Mouse (Mus musculus) stomach, embryonic 16.5 days (tissue): ENCODE measurements around the gene Mrpl58. TPM values are rescaled to one million over a fixed set of nuclear protein-coding genes. Genes with fewer than 3 reads are reported as not detected.
A peak's percentile ranks its signal among the peaks of the same experiment; 100 is the strongest.
"Not testable (repeated sequence)": the region's sequence is repeated elsewhere in the genome, so short reads cannot be mapped to it uniquely, and the experiment has no call there.

Experiments
- ATAC-seq: fragments of 200-750 bp; cut with Nextera tagmentation; 2 replicates; pipeline ENCODE4 v1.8.0; 2017; ENCODE audit warnings: moderate number of reproducible peaks, moderate TSS enrichment; ENCODE audit not compliant: insufficient read depth, low FRiP score
- H3K27ac ChIP-seq: fragments of 300-500 bp; sonication (generic); 2 replicates; pipeline ENCODE4 v1.5.1; 2014; ENCODE audit warnings: low read length
- H3K27me3 ChIP-seq: fragments of 300-500 bp; sonication (generic); 2 replicates; pipeline ENCODE4 v1.6.1; 2014; ENCODE audit warnings: low read length, control low read depth, mixed read lengths; ENCODE audit not compliant: control insufficient read depth, insufficient read depth
- H3K36me3 ChIP-seq: fragments of 300-500 bp; sonication (generic); 2 replicates; pipeline ENCODE4 v1.6.1; 2014; ENCODE audit warnings: low read length; ENCODE audit not compliant: control insufficient read depth, insufficient read depth
- H3K4me1 ChIP-seq: fragments of 300-500 bp; sonication (generic); 2 replicates; pipeline ENCODE4 v1.6.1; 2014; ENCODE audit warnings: low read length, control low read depth, mixed read lengths; ENCODE audit not compliant: control insufficient read depth, insufficient read depth
- H3K4me2 ChIP-seq: fragments of 300-500 bp; sonication (generic); 2 replicates; pipeline ENCODE4 v1.6.1; 2014; ENCODE audit warnings: low read depth, low read length, mixed read lengths
- H3K4me3 ChIP-seq: fragments of 300-500 bp; sonication (generic); replicated peaks from 2 replicates; pipeline ENCODE4 v1.5.1; 2014; ENCODE audit warnings: mild to moderate bottlenecking, low read length
- H3K9ac ChIP-seq: fragments of 300-500 bp; sonication (generic); 2 replicates; pipeline ENCODE4 v1.6.1; 2014; ENCODE audit warnings: low read length
- H3K9me3 ChIP-seq: fragments of 300-500 bp; sonication (generic); replicated peaks from 2 replicates; pipeline ENCODE4 v1.6.1; 2016; ENCODE audit warnings: low read length, control low read depth; ENCODE audit not compliant: control insufficient read depth
- WGBS: fragments of 180-500 bp; shearing (Covaris S2); extraction: QIAGEN DNeasy Blood & Tissue Kit; methylation state at CpG from one replicate; pipeline ENCODE4 v1.1.7; 2014; 5-methylcytosine and 5-hydroxymethylcytosine counted together
- polyA plus RNA-seq: library from polyadenylated mRNA; unstranded; fragments of >200 nt; fragmentation: Nextera tagmentation; extraction: Ambion mirVana; gene quantifications from 2 replicates; pipeline ENCODE4 v1.2.1, GENCODE M21; 2015

Mrpl58 gene
- polyA plus RNA-seq, 1 experiment from 2014 or later = 160 TPM

GRCm38 (mm10) chr11:115446906-115447305 is 43.4 kb downstream of the Mrpl58 start:
- Histone ChIP-seq H3K4me3 (no peak overlapping the region), H3K9ac (peak overlapping the region; percentile 32), H3K9me3 (no peaks in the 10 kb centered on the region), H3K27ac (no peak overlapping the region), H3K36me3 (no peaks in the 10 kb centered on the region), H3K4me1 (no peaks in the 10 kb centered on the region; the same call in 1 of the 2 replicates), H3K4me2 (no peak overlapping the region), H3K27me3 (no peaks in the 10 kb centered on the region)
- WGBS = 40% methylated on average over 3 of the region's 3 CpGs
- no peak for ATAC-seq

GRCm38 (mm10) chr11:115447321-115447885 is 43.9 kb downstream of the Mrpl58 start:
- peak overlapping the region; percentile 14; the same call in 1 of the 2 replicates for H3K27ac ChIP-seq
- no peak for ATAC-seq

DNA sequence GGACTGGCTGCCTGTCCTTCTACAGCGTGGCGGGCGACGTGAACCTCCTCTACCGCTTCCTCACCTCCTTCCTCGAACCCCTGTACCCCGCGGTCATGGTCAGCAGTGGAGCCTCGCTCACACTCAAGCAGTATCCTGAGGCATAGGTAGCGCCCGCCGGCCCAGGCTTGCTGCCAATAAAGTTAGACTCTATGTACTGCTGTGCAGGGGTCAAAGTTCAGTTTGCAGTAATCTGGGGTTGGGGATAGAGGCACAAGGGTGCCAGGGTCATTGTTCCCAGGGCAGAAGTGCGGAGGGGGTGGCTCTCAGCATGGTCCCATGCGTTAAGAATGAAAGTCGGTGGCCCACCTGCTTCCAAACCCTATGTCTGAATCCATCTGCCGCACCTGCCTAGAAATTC is 44.5 kb downstream of the Mrpl58 start:
- 82% methylated on average over 16 of the region's 16 CpGs for WGBS
- Histone ChIP-seq H3K4me3 (no peak overlapping the region), H3K4me1 (no peaks in the 10 kb centered on the region; the same call in 1 of the 2 replicates), H3K27ac (peak overlapping the region; percentile 14; the same call in 1 of the 2 replicates), H3K4me2 (no peak overlapping the region), H3K9ac (no peak overlapping the region), H3K36me3 (no peaks in the 10 kb centered on the region), H3K27me3 (no peaks in the 10 kb centered on the region), H3K9me3 (no peaks in the 10 kb centered on the region)
- ATAC-seq = peak; percentile 27; the same call in 1 of the 2 replicates

More at GRCm38 (mm10) chr11:115447321-115447885, 43.9 kb downstream of the Mrpl58 start:
- WGBS = 76% methylated on average over 11 of the region's 11 CpGs
- no peak overlapping the region for H3K4me2 ChIP-seq
- no peak overlapping the region for H3K4me3 ChIP-seq
- no peaks in the 10 kb centered on the region; the same call in 1 of the 2 replicates for H3K4me1 ChIP-seq
- no peaks in the 10 kb centered on the region for H3K9me3 ChIP-seq
- no peak overlapping the region for H3K9ac ChIP-seq
- H3K27me3 ChIP-seq = no peaks in the 10 kb centered on the region
- H3K36me3 ChIP-seq = no peaks in the 10 kb centered on the region

DNA sequence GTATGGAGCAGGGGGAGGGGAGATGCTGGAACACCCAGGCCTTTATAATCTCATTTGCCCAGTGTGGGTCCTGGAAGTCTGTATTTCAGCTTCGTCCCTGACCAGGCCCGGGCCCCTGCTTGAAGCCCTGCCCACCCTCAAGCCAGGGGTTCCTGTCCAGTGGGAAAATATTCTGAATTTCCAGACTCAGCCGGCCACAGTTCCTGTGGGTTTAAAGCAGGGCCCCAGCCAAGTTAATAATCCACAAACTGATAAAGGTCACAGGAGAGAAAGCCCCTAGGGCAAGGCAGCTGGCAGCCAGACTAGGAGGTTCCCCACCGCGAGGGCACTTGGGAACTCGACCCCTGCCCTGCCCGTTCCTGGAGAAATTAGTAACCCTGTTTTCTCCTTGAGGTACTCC is 45.4 kb downstream of the Mrpl58 start:
- Histone ChIP-seq H3K4me3 (no peak overlapping the region), H3K9me3 (no peaks in the 10 kb centered on the region), H3K27ac (no peak overlapping the region; the same call in 1 of the 2 replicates), H3K4me1 (no peaks in the 10 kb centered on the region; the same call in 1 of the 2 replicates), H3K4me2 (no peak overlapping the region), H3K27me3 (no peaks in the 10 kb centered on the region), H3K9ac (no peak overlapping the region), H3K36me3 (no peaks in the 10 kb centered on the region)
- ATAC-seq = no peak
- WGBS = 47% methylated on average over 7 of the region's 7 CpGs

GRCm38 (mm10) chr11:115450176-115450575 is 46.6 kb downstream of the Mrpl58 start:
- WGBS = 73% methylated on average over 7 of the region's 7 CpGs
- Histone ChIP-seq H3K27ac (no peak overlapping the region), H3K4me1 (no peaks in the 10 kb centered on the region; the same call in 1 of the 2 replicates), H3K4me3 (no peak overlapping the region), H3K9me3 (no peaks in the 10 kb centered on the region), H3K9ac (no peak overlapping the region), H3K27me3 (no peaks in the 10 kb centered on the region), H3K4me2 (no peak overlapping the region), H3K36me3 (no peaks in the 10 kb centered on the region)
- 0 out of 2 replicates have a peak, but pooled peaks have one; percentile 38 for ATAC-seq

GRCm38 (mm10) chr11:115451781-115452241 is 48.3 kb downstream of the Mrpl58 start:
- Histone ChIP-seq H3K9ac (no peak overlapping the region), H3K27me3 (no peaks in the 10 kb centered on the region), H3K4me3 (no peak overlapping the region), H3K4me1 (no peaks in the 10 kb centered on the region; the same call in 1 of the 2 replicates), H3K9me3 (no peaks in the 10 kb centered on the region), H3K4me2 (no peak overlapping the region), H3K27ac (no peak overlapping the region), H3K36me3 (no peaks in the 10 kb centered on the region)
- no peak for ATAC-seq
- WGBS = 79% methylated on average over 8 of the region's 8 CpGs

- Histone ChIP-seq H3K9ac (no peak overlapping the region), H3K4me2 (no peak overlapping the region), H3K36me3 (no peaks in the 10 kb centered on the region), H3K27me3 (no peaks in the 10 kb centered on the region), H3K4me3 (no peak overlapping the region), H3K9me3 (no peaks in the 10 kb centered on the region), H3K27ac (no peak overlapping the region), H3K4me1 (no peaks in the 10 kb centered on the region)
- WGBS = 80% methylated on average over 7 of the region's 7 CpGs
- ATAC-seq = no peak
Observed at GRCm38 (mm10) chr11:115452281-115452860, 48.8 kb downstream of the Mrpl58 start.

GRCm38 (mm10) chr11:115453306-115453705 is 49.8 kb downstream of the Mrpl58 start:
- WGBS = 63% methylated on average over 4 of the region's 4 CpGs

GRCm38 (mm10) chr11:115454822-115455221 is 51.3 kb downstream of the Mrpl58 start:
- H3K9ac ChIP-seq, H3K4me3 ChIP-seq, H3K4me1 ChIP-seq, H3K36me3 ChIP-seq, H3K4me2 ChIP-seq, H3K27me3 ChIP-seq, H3K9me3 ChIP-seq, H3K27ac ChIP-seq, ATAC-seq: not testable (repeated sequence)
- 90% methylated on average over 6 of the region's 6 CpGs for WGBS

More at GRCm38 (mm10) chr11:115453306-115453705, 49.8 kb downstream of the Mrpl58 start:
- 0 out of 2 replicates have a peak, but pooled peaks have one; percentile 20 for ATAC-seq
- H3K9ac ChIP-seq = no peak overlapping the region
- H3K4me3 ChIP-seq = no peak overlapping the region
- H3K36me3 ChIP-seq = no peaks in the 10 kb centered on the region
- H3K4me2 ChIP-seq = no peak overlapping the region
- no peaks in the 10 kb centered on the region for H3K27me3 ChIP-seq
- no peaks in the 10 kb centered on the region for H3K4me1 ChIP-seq
- no peak overlapping the region for H3K27ac ChIP-seq
- H3K9me3 ChIP-seq = no peaks in the 10 kb centered on the region
